Mouse (Mus musculus): ENCODE measurements at regions not wholly inside any gene's neighbourhood (a gene's known extent, or its start where the extent isn't known, plus 50 kb on each side); places are given as distances from the start of the nearest gene placed in this dataset.

GRCm38 (mm10) chr19:59673537-59673936 is 215.4 kb downstream of the Emx2 start:
- Histone ChIP-seq H3K27ac (replicated peaks) (no peak overlapping the region), H3K4me1 (replicated peaks; ENCODE audit: control insufficient read depth, insufficient read depth) (no peaks in the 10 kb centered on the region), H3K36me3 (ENCODE audit: control insufficient read depth, insufficient read depth, low read length) (no peaks in the 10 kb centered on the region), H3K4me2 (replicated peaks; ENCODE audit: low read depth) (no peak overlapping the region), H3K9ac (ENCODE audit: low read length) (no peak overlapping the region), H3K27me3 (ENCODE audit: control insufficient read depth, insufficient read depth, low read length) (no peaks in the 10 kb centered on the region), H3K9me3 (ENCODE audit: control insufficient read depth, low read length) (no peaks in the 10 kb centered on the region), H3K4me3 (ENCODE audit: low read depth, low read length) (no peak overlapping the region)
- TF ChIP-seq EP300 (optimal IDR thresholded peaks at IDR 0.05) (no peak), CTCF (IDR thresholded peaks at IDR 0.05; ENCODE audit: low read depth) (no peak)
- no peak for ATAC-seq (ENCODE audit: low FRiP score, low TSS enrichment)
- no peak for DNase-seq (ENCODE audit: low spot score)

DNA sequence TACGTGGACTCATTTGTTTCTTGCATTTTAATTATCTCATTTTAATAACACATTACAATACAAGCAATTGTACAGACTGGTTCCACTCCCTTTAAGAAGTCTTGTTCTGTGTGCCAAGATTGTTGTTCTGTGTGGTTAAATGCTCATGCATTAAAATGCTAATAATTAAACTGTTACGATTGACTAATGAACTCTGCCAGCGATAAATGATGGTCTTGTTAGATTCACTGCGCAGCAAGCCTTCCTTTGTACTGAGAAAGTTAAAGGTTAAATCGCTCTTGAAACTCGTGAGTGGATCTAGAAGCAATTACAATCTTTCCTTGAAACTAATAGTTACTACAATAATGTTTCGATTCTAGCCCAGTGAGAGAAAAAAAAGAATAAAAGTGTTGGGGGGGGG is 221.0 kb downstream of the Emx2 start:
- WGBS, result 87% methylated on average over 7 of the region's 7 CpGs
- H3K27ac ChIP-seq (replicated peaks), result no peak overlapping the region
- TF ChIP-seq EP300 (optimal IDR thresholded peaks at IDR 0.05) (no peak), CTCF (IDR thresholded peaks at IDR 0.05; ENCODE audit: low read depth) (no peak)
- no peak overlapping the region for H3K4me2 ChIP-seq (replicated peaks; ENCODE audit: low read depth)
- H3K9ac ChIP-seq (ENCODE audit: low read length), result no peak overlapping the region
- no peaks in the 10 kb centered on the region for H3K9me3 ChIP-seq (ENCODE audit: control insufficient read depth, low read length)
- H3K4me1 ChIP-seq (replicated peaks; ENCODE audit: control insufficient read depth, insufficient read depth), result no peaks in the 10 kb centered on the region
- H3K4me3 ChIP-seq (ENCODE audit: low read depth, low read length), result no peak overlapping the region
- H3K27me3 ChIP-seq (ENCODE audit: control insufficient read depth, insufficient read depth, low read length), result no peaks in the 10 kb centered on the region
- no peaks in the 10 kb centered on the region for H3K36me3 ChIP-seq (ENCODE audit: control insufficient read depth, insufficient read depth, low read length)
- DNase-seq (ENCODE audit: low spot score) (no peak), ATAC-seq (ENCODE audit: low FRiP score, low TSS enrichment) (no peak)

DNA sequence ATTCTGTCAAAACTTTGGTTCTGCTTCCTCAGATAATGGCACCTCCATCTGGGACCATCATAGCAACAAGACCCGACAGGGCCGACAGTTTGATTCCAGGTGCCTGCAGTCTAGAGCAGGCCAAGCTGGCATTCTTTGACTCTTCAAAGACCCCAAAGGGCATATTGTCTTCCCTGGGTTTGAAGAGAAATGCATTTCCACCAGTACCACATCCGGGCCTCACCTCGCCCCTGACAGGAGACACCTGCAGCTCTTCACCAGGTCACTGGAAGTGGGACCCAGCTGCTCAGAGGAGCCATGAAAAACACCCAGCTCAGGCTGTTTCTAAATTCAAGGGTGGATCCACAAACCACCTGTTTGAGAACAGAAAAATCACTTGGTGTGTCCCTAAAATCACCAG is 222.2 kb downstream of the Emx2 start:
- H3K9ac ChIP-seq (ENCODE audit: low read length), result no peak overlapping the region
- H3K36me3 ChIP-seq (ENCODE audit: control insufficient read depth, insufficient read depth, low read length), result no peaks in the 10 kb centered on the region
- H3K9me3 ChIP-seq (ENCODE audit: control insufficient read depth, low read length), result no peaks in the 10 kb centered on the region
- H3K4me3 ChIP-seq (ENCODE audit: low read depth, low read length), result no peak overlapping the region
- no peaks in the 10 kb centered on the region for H3K4me1 ChIP-seq (replicated peaks; ENCODE audit: control insufficient read depth, insufficient read depth)
- TF ChIP-seq EP300 (optimal IDR thresholded peaks at IDR 0.05) (no peak), CTCF (IDR thresholded peaks at IDR 0.05; ENCODE audit: low read depth) (no peak)
- WGBS, result 80% methylated on average over 4 of the region's 4 CpGs
- no peak overlapping the region for H3K27ac ChIP-seq (replicated peaks)
- DNase-seq (ENCODE audit: low spot score), result no peak
- H3K27me3 ChIP-seq (ENCODE audit: control insufficient read depth, insufficient read depth, low read length), result no peaks in the 10 kb centered on the region
- ATAC-seq (ENCODE audit: low FRiP score, low TSS enrichment), result no peak
- H3K4me2 ChIP-seq (replicated peaks; ENCODE audit: low read depth), result no peak overlapping the region

GRCm38 (mm10) chr19:59684292-59684691 is 226.1 kb downstream of the Emx2 start:
- no peaks in the 10 kb centered on the region for H3K4me1 ChIP-seq (replicated peaks; ENCODE audit: control insufficient read depth, insufficient read depth)
- DNase-seq (ENCODE audit: low spot score), result no peak
- no peak overlapping the region for H3K27ac ChIP-seq (replicated peaks)
- no peak for TF ChIP-seq CTCF (IDR thresholded peaks at IDR 0.05; ENCODE audit: low read depth)
- TF ChIP-seq EP300 (optimal IDR thresholded peaks at IDR 0.05), result no peak
- H3K9me3 ChIP-seq (ENCODE audit: control insufficient read depth, low read length), result no peaks in the 10 kb centered on the region
- H3K4me3 ChIP-seq (ENCODE audit: low read depth, low read length), result no peak overlapping the region
- WGBS, result 81% methylated on average over 7 of the region's 7 CpGs
- ATAC-seq (ENCODE audit: low FRiP score, low TSS enrichment), result no peak
- no peak overlapping the region for H3K9ac ChIP-seq (ENCODE audit: low read length)
- H3K36me3 ChIP-seq (ENCODE audit: control insufficient read depth, insufficient read depth, low read length), result no peaks in the 10 kb centered on the region
- H3K4me2 ChIP-seq (replicated peaks; ENCODE audit: low read depth), result no peak overlapping the region
- no peaks in the 10 kb centered on the region for H3K27me3 ChIP-seq (ENCODE audit: control insufficient read depth, insufficient read depth, low read length)

DNA sequence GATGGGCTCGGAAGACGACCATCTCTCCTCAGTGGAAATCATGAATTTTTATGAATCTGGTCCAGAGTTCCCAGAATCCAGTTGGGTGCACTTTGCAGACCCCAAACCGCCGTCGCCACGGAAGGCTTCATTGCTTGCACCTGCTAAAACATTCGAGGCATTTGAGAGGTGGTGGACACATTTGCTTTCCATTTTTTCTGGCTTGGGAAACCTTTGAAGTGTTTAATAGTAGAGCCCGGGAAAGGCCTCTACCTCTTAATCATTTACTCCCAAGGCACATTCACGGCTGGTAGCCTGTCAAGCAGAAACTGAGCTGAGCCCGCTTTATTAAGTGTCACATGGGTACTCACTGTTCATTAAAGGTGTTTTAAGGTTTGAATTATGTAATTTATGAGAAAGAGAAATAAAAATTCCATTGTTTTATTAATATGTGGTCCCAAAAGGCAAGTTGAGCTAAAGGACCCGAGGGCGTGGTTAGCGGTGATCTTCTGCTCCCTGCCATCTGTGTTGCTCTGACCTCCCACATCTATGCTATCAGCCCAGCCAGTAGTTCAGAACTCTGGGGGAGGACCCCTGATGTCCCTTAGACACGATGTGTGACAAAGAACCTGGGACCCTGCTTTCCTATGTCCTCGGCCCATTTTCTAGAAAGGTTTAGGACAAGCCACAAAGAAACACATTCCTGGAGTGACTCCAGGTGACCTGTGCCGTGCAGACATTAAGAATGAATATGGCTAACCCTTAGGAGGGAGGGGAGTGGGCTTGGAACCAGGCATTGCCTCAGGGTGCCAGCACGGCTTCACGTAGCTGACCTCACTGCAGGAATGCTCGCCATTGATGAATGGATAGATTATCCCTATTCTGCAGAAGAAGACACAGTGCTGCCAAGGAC is 227.9 kb downstream of the Emx2 start:
- H3K4me1 ChIP-seq (replicated peaks; ENCODE audit: control insufficient read depth, insufficient read depth), result no peaks in the 10 kb centered on the region
- WGBS, result 65% methylated on average over 19 of the region's 19 CpGs
- no peak overlapping the region for H3K9ac ChIP-seq (ENCODE audit: low read length)
- DNase-seq (ENCODE audit: low spot score) (no peak), ATAC-seq (ENCODE audit: low FRiP score, low TSS enrichment) (no peak)
- TF ChIP-seq CTCF (IDR thresholded peaks at IDR 0.05; ENCODE audit: low read depth) (no peak), EP300 (optimal IDR thresholded peaks at IDR 0.05) (no peak)
- H3K27me3 ChIP-seq (ENCODE audit: control insufficient read depth, insufficient read depth, low read length), result no peaks in the 10 kb centered on the region
- H3K9me3 ChIP-seq (ENCODE audit: control insufficient read depth, low read length), result no peaks in the 10 kb centered on the region
- no peak overlapping the region for H3K4me3 ChIP-seq (ENCODE audit: low read depth, low read length)
- H3K4me2 ChIP-seq (replicated peaks; ENCODE audit: low read depth), result no peak overlapping the region
- no peak overlapping the region for H3K27ac ChIP-seq (replicated peaks)
- H3K36me3 ChIP-seq (ENCODE audit: control insufficient read depth, insufficient read depth, low read length), result no peaks in the 10 kb centered on the region

DNA sequence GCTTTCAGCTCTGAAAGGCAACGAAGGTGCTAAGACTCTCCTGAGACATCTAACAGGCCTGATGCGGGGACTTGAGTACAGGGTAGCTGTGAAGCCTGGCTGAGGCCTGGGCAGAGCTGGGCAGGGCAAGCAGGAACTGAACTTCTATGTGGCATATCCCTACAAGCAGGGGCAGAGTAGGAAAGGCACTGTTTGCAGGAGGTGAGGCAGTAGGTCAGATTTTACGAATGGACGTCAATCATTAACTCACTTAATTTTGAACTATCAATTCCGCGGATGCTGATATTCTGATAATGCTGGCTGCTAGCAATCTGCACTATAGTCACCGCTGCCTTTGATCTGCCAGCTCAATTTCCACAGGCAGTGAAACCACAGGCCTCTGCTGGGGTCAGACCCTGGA is 229.0 kb downstream of the Emx2 start:
- H3K9me3 ChIP-seq (ENCODE audit: control insufficient read depth, low read length), result no peaks in the 10 kb centered on the region
- no peak overlapping the region for H3K4me2 ChIP-seq (replicated peaks; ENCODE audit: low read depth)
- H3K4me3 ChIP-seq (ENCODE audit: low read depth, low read length), result no peak overlapping the region
- H3K27ac ChIP-seq (replicated peaks), result no peak overlapping the region
- WGBS, result 60% methylated on average over 7 of the region's 7 CpGs
- DNase-seq (ENCODE audit: low spot score), result no peak
- no peaks in the 10 kb centered on the region for H3K36me3 ChIP-seq (ENCODE audit: control insufficient read depth, insufficient read depth, low read length)
- H3K4me1 ChIP-seq (replicated peaks; ENCODE audit: control insufficient read depth, insufficient read depth), result no peaks in the 10 kb centered on the region
- TF ChIP-seq CTCF (IDR thresholded peaks at IDR 0.05; ENCODE audit: low read depth) (no peak), EP300 (optimal IDR thresholded peaks at IDR 0.05) (no peak)
- H3K9ac ChIP-seq (ENCODE audit: low read length), result no peak overlapping the region
- no peaks in the 10 kb centered on the region for H3K27me3 ChIP-seq (ENCODE audit: control insufficient read depth, insufficient read depth, low read length)
- no peak for ATAC-seq (ENCODE audit: low FRiP score, low TSS enrichment)

Data from stomach, postnatal 0 days (tissue).